Mouse (Mus musculus): ENCODE measurements around the gene Bud23. TPM values are rescaled to one million over a fixed set of nuclear protein-coding genes. Genes with fewer than 3 reads are reported as not detected.

Gene Bud23
- total and polyA plus RNA-seq, 3 experiments: 101 to 222 TPM; not detected in 1

DNA sequence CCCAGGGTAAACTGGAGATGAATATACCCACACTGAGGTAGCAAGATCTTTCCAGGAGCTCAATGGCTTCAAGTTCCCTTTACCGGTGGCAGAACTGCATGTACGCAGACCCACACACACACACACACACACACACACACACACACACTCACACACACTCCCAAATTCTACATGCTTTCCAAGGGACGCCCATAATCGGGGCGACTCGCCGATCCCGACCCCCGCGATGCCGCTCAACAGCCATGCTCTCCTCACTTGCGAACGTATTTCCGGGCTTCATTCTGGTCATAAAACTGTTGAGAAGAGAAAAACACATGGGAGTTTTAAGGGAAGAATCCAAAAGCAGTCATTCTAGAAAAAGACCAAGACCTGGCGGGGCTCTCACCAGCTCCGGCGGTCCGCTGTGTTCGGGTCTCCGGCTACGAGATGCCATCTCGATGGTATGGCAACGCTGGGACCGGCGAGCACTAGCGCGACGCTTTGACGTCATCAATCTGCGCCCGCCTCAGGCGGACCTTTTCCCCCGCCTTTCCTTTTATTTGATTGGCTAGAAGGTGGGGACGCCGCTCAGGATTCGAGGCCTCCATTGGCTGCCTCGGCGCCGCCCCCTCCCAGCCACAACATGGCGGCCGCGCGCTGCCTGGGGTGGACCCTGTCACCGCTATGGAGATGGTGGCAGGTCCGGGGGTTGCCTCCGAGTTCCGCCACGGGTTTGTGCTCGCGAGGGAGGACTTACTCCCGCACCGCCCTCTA is 954 bp downstream of the Bud23 start, which contains the start of gene Dnajc30:
Gene Dnajc30 (plus strand): TSS at position 574 of the 753 bp plus-strand sequence.
- Histone ChIP-seq H3K9ac (ENCODE audit: control insufficient read depth, low read depth, low read length, poor library complexity, severe bottlenecking) (peak within 1 kb of the TSS; percentile 93), H3K36me3 (ENCODE audit: control insufficient read depth in 1 of 2, insufficient read depth in 2 of 2, low read length in 2 of 2) (peaks cover 0 to 11% of the 10 kb centered on the region in 2 experiments; a peak in 3 of 4 replicates), H3K79me2 (ENCODE audit: control insufficient read depth, insufficient read depth, low read length, poor library complexity) (peaks cover 22% of the 10 kb centered on the region), H3K4me3 (ENCODE audit: control insufficient read depth in 1 of 2, insufficient read depth in 1 of 2, low read depth in 2 of 2, low read length in 2 of 2) (peak within 1 kb of the TSS; percentile 82 to 92), H3K27ac (ENCODE audit: control insufficient read depth, low read depth, low read length) (peak within 1 kb of the TSS; percentile 31), H3K27me3 (ENCODE audit: control insufficient read depth in 1 of 2, insufficient read depth in 2 of 2, low read length in 2 of 2) (no peaks in the 10 kb centered on the region), H3K4me1 (ENCODE audit: control insufficient read depth in 1 of 2, insufficient read depth in 2 of 2, low read length in 2 of 2) (peaks cover 3 to 13% of the 10 kb centered on the region in 2 experiments), H3K9me3 (replicated peaks; ENCODE audit: insufficient read depth, low read length) (no peaks in the 10 kb centered on the region)
- peak; percentile 98 for DNase-seq (ENCODE audit: low read depth, low spot score)
- TF ChIP-seq RCOR1 (IDR thresholded peaks at IDR 0.05; ENCODE audit: low read depth, low read length) (no peak), POLR2AphosphoS5 (IDR thresholded peaks at IDR 0.05; ENCODE audit: borderline replicate concordance, low read depth, low read length) (no peak), USF2 (IDR thresholded peaks at IDR 0.05; ENCODE audit: borderline replicate concordance in 1 of 2, insufficient read depth in 1 of 2, low read depth in 1 of 2, low read length in 2 of 2) (no peak), CHD1 (IDR thresholded peaks at IDR 0.05; ENCODE audit: low read depth, low read length) (no peak), TAL1 (IDR thresholded peaks at IDR 0.05; ENCODE audit: low read length) (no peak), SMC3 (IDR thresholded peaks at IDR 0.05; ENCODE audit: low read depth, low read length) (no peak), ETS1 (IDR thresholded peaks at IDR 0.05; ENCODE audit: low read depth, low read length) (no peak; the same call in 1 of the 2 replicates), RAD21 (IDR thresholded peaks at IDR 0.05; ENCODE audit: low read depth, low read length) (no peak), MAZ (IDR thresholded peaks at IDR 0.05; ENCODE audit: low read depth, low read length) (peak; percentile 66; the same call in 1 of the 2 replicates), SIN3A (IDR thresholded peaks at IDR 0.05; ENCODE audit: low read length) (peak; percentile 97), POLR2AphosphoS2 (IDR thresholded peaks at IDR 0.05; ENCODE audit: low read length) (peak; percentile 72; the same call in 1 of the 2 replicates), MYC (IDR thresholded peaks at IDR 0.05; ENCODE audit: low read depth, low read length) (peak; percentile 73; the same call in 1 of the 2 replicates), MAFK (IDR thresholded peaks at IDR 0.05; ENCODE audit: borderline replicate concordance, low read depth, low read length) (no peak), MYB (IDR thresholded peaks at IDR 0.05; ENCODE audit: low read depth, low read length) (no peak), EP300 (IDR thresholded peaks at IDR 0.05; ENCODE audit: low read depth in 1 of 2, low read length in 2 of 2) (no peak), HCFC1 (IDR thresholded peaks at IDR 0.05; ENCODE audit: low read depth, low read length) (peak; percentile 92), JUND (IDR thresholded peaks at IDR 0.05; ENCODE audit: low read depth, low read length) (no peak), TBP (IDR thresholded peaks at IDR 0.05; ENCODE audit: low read depth, low read length) (peak; percentile 70), ZNF384 (IDR thresholded peaks at IDR 0.05; ENCODE audit: low read depth, low read length) (no peak), TCF12 (IDR thresholded peaks at IDR 0.05; ENCODE audit: low read depth, low read length) (peak; percentile 52; the same call in 1 of the 2 replicates), GATA1 (IDR thresholded peaks at IDR 0.05; ENCODE audit: low read depth, low read length) (no peak), CHD2 (IDR thresholded peaks at IDR 0.05; ENCODE audit: low read length) (peak; percentile 28; the same call in 1 of the 2 replicates), NRF1 (IDR thresholded peaks at IDR 0.05; ENCODE audit: insufficient read depth, low read depth, low read length, poor library complexity, severe bottlenecking) (0 out of 2 replicates have a peak, but pooled peaks have one; percentile 37), UBTF (IDR thresholded peaks at IDR 0.05; ENCODE audit: borderline replicate concordance, insufficient read depth, low read depth, low read length) (no peak), MAX (IDR thresholded peaks at IDR 0.05; ENCODE audit: low read length) (peak; percentile 81), MXI1 (IDR thresholded peaks at IDR 0.05; ENCODE audit: low read depth, low read length) (peak; percentile 95), E2F4 (IDR thresholded peaks at IDR 0.05; ENCODE audit: borderline replicate concordance, low read depth, low read length) (no peak), ZMIZ1 (IDR thresholded peaks at IDR 0.05; ENCODE audit: low read depth, low read length) (peak; percentile 68), KAT2A (conservative IDR thresholded peaks at IDR 0.05; ENCODE audit: low read depth, low read length) (no peak; the same call in 1 of the 2 replicates), CTCF (IDR thresholded peaks at IDR 0.05 in 2 of 3, conservative IDR thresholded peaks at IDR 0.05 in 1 of 3; ENCODE audit: control insufficient read depth in 1 of 3, insufficient read depth in 1 of 3, low read depth in 2 of 3, low read length in 3 of 3, poor library complexity in 1 of 3, severe bottlenecking in 1 of 3) (no peak), MEF2A (IDR thresholded peaks at IDR 0.05; ENCODE audit: extremely low read depth, insufficient replicate concordance, low read depth, low read length, poor library complexity, severe bottlenecking) (no peak), GABPA (IDR thresholded peaks at IDR 0.05; ENCODE audit: low read depth, low read length) (no peak), ZC3H11A (IDR thresholded peaks at IDR 0.05; ENCODE audit: low read depth, low read length) (no peak; the same call in 1 of the 2 replicates), ELF1 (IDR thresholded peaks at IDR 0.05; ENCODE audit: low read depth, low read length) (peak; percentile 56; the same call in 1 of the 2 replicates), USF1 (IDR thresholded peaks at IDR 0.05; ENCODE audit: low read depth, low read length) (no peak)
